Mouse (Mus musculus) gastrocnemius, postnatal 36 days (tissue): ENCODE measurements around the gene Foxp4. TPM values are rescaled to one million over a fixed set of nuclear protein-coding genes. Genes with fewer than 3 reads are reported as not detected.
"Not testable (repeated sequence)": the region's sequence is repeated elsewhere in the genome, so short reads cannot be mapped to it uniquely, and the experiment has no call there.

ENCODE experiments used
- DNase-seq, 2 experiments: peaks; one replicate each; pipeline ENCODE4 v3.0.0; 2022
- intact Hi-C: fragments of 180-260 bp; cut with DNase I; formaldehyde crosslinking; loops from one replicate; pipeline ENCODE4 v1.15.1; 2025
- total RNA-seq, 2 experiments: library from RNA; stranded (reverse); gene quantifications; 2 replicates each; pipeline ENCODE4 v1.2.3; 2021

The Foxp4 gene
- total RNA-seq, 2 experiments from 2014 or later: 6.1 to 7.0 TPM

- intact Hi-C loops: loop anchor here (1.0 kb wide), 1 partner anchor 74 kb away; no protein-coding TSS in a partner anchor
- no peak for DNase-seq
These were observed 58.4 kb downstream of the Foxp4 start for GRCm38 (mm10) chr17:47866037-47866436.

GRCm38 (mm10) chr17:47864496-47864895, 59.9 kb downstream of the Foxp4 start:
- peak; percentile 78 to 85 for DNase-seq
- intact Hi-C loops: no loop called here

- intact Hi-C loops: no loop called here
- DNase-seq: no peak
These were observed 61.0 kb downstream of the Foxp4 start for GRCm38 (mm10) chr17:47863437-47863836.

- intact Hi-C loops: no loop called here
- DNase-seq: no peak
These were observed 61.4 kb downstream of the Foxp4 start for GRCm38 (mm10) chr17:47863023-47863422.

- intact Hi-C loops: no loop called here
- no peak for DNase-seq
These were observed 68.9 kb downstream of the Foxp4 start for GRCm38 (mm10) chr17:47855544-47855943.

- intact Hi-C loops: no loop called here
- no peak for DNase-seq
These were observed 69.5 kb downstream of the Foxp4 start for GRCm38 (mm10) chr17:47854908-47855307.

- no peak for DNase-seq
- intact Hi-C loops: no loop called here
These were observed 70.7 kb downstream of the Foxp4 start for GRCm38 (mm10) chr17:47853760-47854159.

- DNase-seq: no peak
These were observed 71.1 kb downstream of the Foxp4 start for GRCm38 (mm10) chr17:47853336-47853735.

GRCm38 (mm10) chr17:47851798-47852360, 72.6 kb downstream of the Foxp4 start:
- DNase-seq, intact Hi-C loops: not testable (repeated sequence)

More at GRCm38 (mm10) chr17:47853336-47853735, 71.1 kb downstream of the Foxp4 start:
- intact Hi-C loops: no loop called here

GRCm38 (mm10) chr17:47850639-47851314, 73.7 kb downstream of the Foxp4 start:
- DNase-seq: no peak
- intact Hi-C loops: no loop called here

- DNase-seq: peak in 1 of 2 experiments; percentile 42
- intact Hi-C loops: no loop called here
These were observed 74.4 kb downstream of the Foxp4 start for GRCm38 (mm10) chr17:47850035-47850434.

- intact Hi-C loops: no loop called here
- DNase-seq: no peak
These were observed 76.5 kb downstream of the Foxp4 start for GRCm38 (mm10) chr17:47847985-47848384.

GRCm38 (mm10) chr17:47845609-47846008, 78.8 kb downstream of the Foxp4 start:
- intact Hi-C loops: no loop called here
- DNase-seq: no peak

GRCm38 (mm10) chr17:47843465-47843864, 81.0 kb downstream of the Foxp4 start:
- intact Hi-C loops: no loop called here
- DNase-seq: no peak

GRCm38 (mm10) chr17:47841931-47842623, 82.4 kb downstream of the Foxp4 start:
- DNase-seq: peak; percentile 74 to 78
- intact Hi-C loops: no loop called here

- intact Hi-C loops: no loop called here
- DNase-seq: no peak
These were observed 82.9 kb downstream of the Foxp4 start for GRCm38 (mm10) chr17:47841521-47841920.

GRCm38 (mm10) chr17:47837808-47838207, 86.6 kb downstream of the Foxp4 start:
- intact Hi-C loops: no loop called here
- DNase-seq: no peak

GRCm38 (mm10) chr17:47834482-47834767, 90.0 kb downstream of the Foxp4 start, which contains the start of gene Mdfi:
Gene Mdfi (minus strand): TSS chr17:47834691.
- no peak for DNase-seq
- intact Hi-C loops: no loop called here

- no peak for DNase-seq
- intact Hi-C loops: no loop called here
These were observed 90.6 kb downstream of the Foxp4 start for GRCm38 (mm10) chr17:47833628-47834481.

GRCm38 (mm10) chr17:47833029-47833627, 91.3 kb downstream of the Foxp4 start:
- no peak for DNase-seq
- intact Hi-C loops: no loop called here
